ENCODE assay signal across 9 mouse cellular contexts in the genomic region with DNA sequence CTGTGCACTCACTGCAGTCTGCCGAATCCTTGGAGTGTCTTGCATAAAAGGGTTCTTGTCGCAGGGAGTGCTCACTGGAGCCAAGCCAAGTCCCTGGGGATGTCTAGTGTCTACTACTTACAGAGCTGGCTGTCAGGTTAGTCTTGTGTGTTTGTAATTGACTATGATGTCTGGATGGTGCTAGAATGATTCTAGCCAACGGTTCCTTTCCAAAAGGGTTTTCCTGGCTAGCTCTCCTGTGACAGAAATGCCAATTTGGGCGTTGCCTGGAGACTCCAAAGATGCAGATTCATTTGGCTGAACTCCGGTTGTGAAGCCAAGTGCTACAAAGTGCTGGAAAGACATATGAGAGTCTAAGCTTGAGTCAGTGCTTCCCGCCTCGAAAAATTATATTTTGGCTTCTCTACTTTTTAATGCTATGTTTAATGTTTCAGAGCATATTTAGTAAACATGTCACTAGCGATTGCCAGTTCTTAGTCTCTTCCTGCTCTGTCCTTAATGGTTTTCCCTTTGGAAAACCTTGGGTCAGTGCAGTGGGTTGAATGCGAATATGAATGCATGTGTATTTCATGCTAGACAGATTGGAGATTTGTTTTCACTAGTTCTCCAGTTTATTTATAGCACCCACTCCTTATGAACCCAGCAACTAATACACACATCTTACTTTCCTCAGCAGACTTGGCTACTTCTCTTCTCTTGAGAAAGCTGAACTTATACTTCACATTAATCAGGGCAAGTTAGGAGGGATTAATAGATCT.
DNase-seq lines count a peak whose midpoint lies in the region; ATAC-seq lines count a peak whose summit lies in the region.
"Had no signal": no experiment of that assay in that cellular context is flagged by ENCODE, and none has a peak within 500 bp of the region (broad histone marks: within the 10 kb centered on the region; RNA-seq: fewer than 3 reads in every experiment).

No protein-coding gene starts in this region.

- peak; percentile 92 for ATAC-seq in hindbrain, embryonic 13.5 days (ENCODE audit: low FRiP score)
- ATAC-seq in activated CD4-positive, CD25-positive, alpha-beta regulatory T cell, adult 4 months: no peak

- H3K36me3 ChIP-seq in hindbrain, embryonic 13.5 days: no peaks in the 10 kb centered on the region
- no peaks in the 10 kb centered on the region for H3K36me3 ChIP-seq in hindbrain, embryonic 10.5 days

- no peaks in the 10 kb centered on the region for H3K9me3 ChIP-seq in hindbrain, embryonic 13.5 days
- H3K9me3 ChIP-seq in hindbrain, embryonic 10.5 days: no peaks in the 10 kb centered on the region

- no peaks in the 10 kb centered on the region for H3K4me1 ChIP-seq in hindbrain, embryonic 13.5 days (replicated peaks)
- H3K4me1 ChIP-seq in hindbrain, embryonic 10.5 days (replicated peaks): no peaks in the 10 kb centered on the region

- H3K27me3 ChIP-seq in hindbrain, embryonic 13.5 days: no peaks in the 10 kb centered on the region
- H3K27me3 ChIP-seq in hindbrain, embryonic 10.5 days (ENCODE audit: insufficient read depth, poor library complexity, severe bottlenecking): no peaks in the 10 kb centered on the region

- H3K9ac ChIP-seq in hindbrain, embryonic 13.5 days: no peak overlapping the region
- H3K9ac ChIP-seq: liver, embryonic 14.5 days had no signal

- H3K27ac ChIP-seq in hindbrain, embryonic 13.5 days: no peak overlapping the region
- H3K27ac ChIP-seq in hindbrain, embryonic 10.5 days: no peak overlapping the region
- H3K27ac ChIP-seq: liver, embryonic 14.5 days had no signal

- no peak overlapping the region for H3K4me2 ChIP-seq in hindbrain, embryonic 13.5 days

- WGBS in hindbrain, embryonic 13.5 days: 65% methylated on average over 9 of the region's 9 CpGs
- WGBS in hindbrain, embryonic 10.5 days: 84% methylated on average over 9 of the region's 9 CpGs

- no peak overlapping the region for H3K4me3 ChIP-seq in hindbrain, embryonic 13.5 days
- no peak overlapping the region for H3K4me3 ChIP-seq in hindbrain, embryonic 10.5 days

- no peak for DNase-seq in hindbrain, embryonic 10.5 days (ENCODE audit: low spot score)
- peak; percentile 3 for DNase-seq in cerebellum, adult 8-10 months
- peak; percentile 24 for DNase-seq in gastrocnemius, postnatal 25 days
- DNase-seq in layer of hippocampus, postnatal 36 days: peak; percentile 32 to 34
- peak; percentile 23 to 44 for DNase-seq in right cerebral cortex, adult 2 months (ENCODE audit: low spot score in 2 of 2)
- no peak for DNase-seq in embryo, embryonic 11 days

Comparison
In these comparisons a context has a peak if more than half of its experiments do, and no peak if none do; other contexts are left out.
1. DNase-seq: peak in cerebellum, adult 8-10 months (single experiment), gastrocnemius, postnatal 25 days (single experiment), layer of hippocampus, postnatal 36 days (2 of 2) and right cerebral cortex, adult 2 months (2 of 2); none in hindbrain, embryonic 10.5 days (single experiment) and embryo, embryonic 11 days (single experiment).